Mouse (Mus musculus) heart, adult 11 months (tissue): ENCODE data around the gene Tmem178b.

Source experiments
- DNase-seq: peaks from one replicate; pipeline ENCODE4 v3.0.0; 2022

Gene Tmem178b

DNA sequence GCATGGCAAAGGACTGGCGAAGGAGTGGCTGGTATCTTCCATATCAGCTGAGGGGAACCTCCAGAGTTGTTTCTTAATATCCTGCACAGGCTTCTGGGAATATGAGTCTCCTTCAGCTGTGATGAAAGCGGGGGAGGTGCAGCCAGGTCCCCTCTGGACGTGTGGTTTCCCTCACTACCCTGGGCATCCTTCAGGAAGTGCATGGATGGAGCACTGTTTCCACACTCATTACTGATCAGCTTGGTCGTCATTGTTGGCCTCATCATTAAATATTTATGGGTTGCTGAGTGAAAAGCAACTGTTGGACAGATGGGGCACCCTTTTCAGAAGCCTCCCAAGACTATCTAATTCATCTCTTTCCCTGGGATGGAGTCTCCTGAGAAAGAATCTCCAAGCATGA lies 146.3 kb downstream of the Tmem178b start:
- DNase-seq: peak; percentile 33

GRCm38 (mm10) chr6:40023592-40024335 lies 150.7 kb downstream of the Tmem178b start:
- DNase-seq: peak; percentile 76

- DNase-seq: no peak
Observed at GRCm38 (mm10) chr6:40024336-40024934, 151.4 kb downstream of the Tmem178b start.

- DNase-seq: no peak
Observed at GRCm38 (mm10) chr6:40032901-40033300, 159.8 kb downstream of the Tmem178b start.

- DNase-seq: peak; percentile 57
Observed at GRCm38 (mm10) chr6:40033935-40034334, 160.9 kb downstream of the Tmem178b start.

DNA sequence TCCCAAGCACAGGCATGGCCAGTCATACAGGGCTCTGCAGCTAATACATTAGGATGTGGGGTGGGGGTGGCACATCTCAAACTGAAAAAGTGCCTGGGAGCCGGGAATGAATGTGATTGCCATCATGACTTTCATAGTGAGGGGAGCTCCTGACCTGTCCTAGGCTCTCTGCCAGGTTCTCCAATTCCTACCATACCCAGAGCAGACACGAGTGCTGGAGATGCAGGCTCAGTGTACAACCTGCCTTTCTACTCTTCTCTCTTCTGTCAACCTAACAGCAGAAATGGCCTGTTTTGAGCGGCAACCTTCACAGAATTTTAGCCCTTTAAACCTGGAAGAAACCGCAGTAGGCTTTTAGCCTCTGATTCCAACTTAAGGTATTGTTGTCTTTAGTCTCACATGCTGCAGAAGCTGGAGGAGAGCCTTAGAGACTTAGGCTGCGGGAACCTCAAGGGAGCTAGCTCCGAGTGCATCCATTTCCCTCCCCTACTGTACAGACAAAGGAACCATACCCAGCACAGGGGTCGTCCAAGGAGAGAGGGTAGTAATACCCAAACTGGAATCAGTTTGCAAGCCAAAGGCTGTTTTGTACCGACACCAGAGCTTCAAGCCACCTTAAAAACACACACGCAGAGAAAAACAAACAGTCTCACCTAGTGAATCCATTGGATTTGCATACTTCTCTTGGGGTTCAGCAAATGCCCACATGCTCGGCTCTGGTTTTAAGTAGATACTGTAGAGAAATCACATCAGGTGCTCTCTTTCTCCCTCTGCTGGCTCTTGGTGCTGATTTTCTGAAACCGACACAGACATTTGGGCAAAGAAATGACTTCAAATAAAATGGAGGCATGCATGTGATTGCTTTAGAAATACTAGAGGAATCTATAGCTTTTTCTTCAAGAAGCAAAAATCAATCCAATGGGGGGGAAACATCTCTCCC lies 176.2 kb downstream of the Tmem178b start:
- peak; percentile 59 for DNase-seq

GRCm38 (mm10) chr6:40049909-40050484 lies 176.9 kb downstream of the Tmem178b start:
- no peak for DNase-seq

DNA sequence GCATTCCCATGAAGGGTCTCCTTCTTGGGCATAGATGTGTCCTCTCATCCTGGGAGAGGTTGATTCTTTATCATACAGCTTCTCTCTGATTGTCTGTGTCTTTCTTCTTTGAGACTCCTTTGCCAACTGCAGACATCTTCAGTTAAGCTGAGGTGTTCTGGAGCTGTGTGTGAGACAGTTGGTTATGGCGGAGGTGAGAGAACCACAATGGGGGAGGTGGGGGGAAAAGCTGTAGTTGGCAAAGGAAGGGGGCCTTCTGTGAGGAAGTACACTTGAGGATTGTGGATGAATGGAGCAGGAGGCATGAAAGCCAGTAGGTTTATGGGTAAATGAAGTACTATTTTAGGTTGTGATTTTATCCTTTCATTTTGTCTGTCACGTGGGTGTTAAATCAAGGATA lies 178.6 kb downstream of the Tmem178b start:
- peak; percentile 48 for DNase-seq

DNA sequence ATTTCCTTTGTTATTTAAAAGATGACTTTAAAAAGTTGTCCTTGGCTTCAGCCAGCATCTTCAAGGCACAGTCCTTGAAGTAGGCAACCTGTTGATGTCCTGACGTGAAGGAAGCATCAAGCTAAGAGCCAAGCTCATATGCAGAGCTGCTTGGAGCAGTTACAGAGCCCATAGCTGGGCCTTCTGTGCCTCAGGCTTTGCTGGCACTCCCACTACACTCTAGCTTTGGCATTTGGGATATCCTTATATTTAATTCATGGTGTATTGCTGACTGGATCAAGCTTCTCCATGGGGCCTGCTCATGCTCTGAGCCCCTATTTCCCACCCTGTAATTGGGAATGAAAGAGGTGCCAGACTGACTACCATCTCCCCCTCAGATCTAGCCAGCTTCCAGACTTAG lies 179.5 kb downstream of the Tmem178b start:
- DNase-seq: peak; percentile 45

DNA sequence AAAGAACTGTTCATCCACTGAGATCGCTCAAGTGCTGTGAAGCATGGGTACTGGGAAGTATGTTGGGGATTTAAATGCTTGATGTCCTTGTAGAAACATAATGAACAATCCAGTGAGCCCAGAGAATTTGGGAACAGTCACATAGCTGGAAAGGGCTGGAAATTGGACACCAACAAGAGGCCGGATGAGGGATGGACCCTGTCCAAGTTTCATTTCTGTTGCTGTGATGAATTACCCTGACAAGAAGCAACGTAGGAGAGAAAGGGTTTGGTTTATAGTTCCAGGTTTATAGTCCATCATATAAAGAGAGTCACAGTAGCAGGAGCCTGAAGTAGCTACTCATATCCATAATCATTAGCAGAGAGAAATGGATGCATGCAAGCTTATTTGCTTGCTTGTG lies 186.4 kb downstream of the Tmem178b start:
- DNase-seq: peak; percentile 24

DNA sequence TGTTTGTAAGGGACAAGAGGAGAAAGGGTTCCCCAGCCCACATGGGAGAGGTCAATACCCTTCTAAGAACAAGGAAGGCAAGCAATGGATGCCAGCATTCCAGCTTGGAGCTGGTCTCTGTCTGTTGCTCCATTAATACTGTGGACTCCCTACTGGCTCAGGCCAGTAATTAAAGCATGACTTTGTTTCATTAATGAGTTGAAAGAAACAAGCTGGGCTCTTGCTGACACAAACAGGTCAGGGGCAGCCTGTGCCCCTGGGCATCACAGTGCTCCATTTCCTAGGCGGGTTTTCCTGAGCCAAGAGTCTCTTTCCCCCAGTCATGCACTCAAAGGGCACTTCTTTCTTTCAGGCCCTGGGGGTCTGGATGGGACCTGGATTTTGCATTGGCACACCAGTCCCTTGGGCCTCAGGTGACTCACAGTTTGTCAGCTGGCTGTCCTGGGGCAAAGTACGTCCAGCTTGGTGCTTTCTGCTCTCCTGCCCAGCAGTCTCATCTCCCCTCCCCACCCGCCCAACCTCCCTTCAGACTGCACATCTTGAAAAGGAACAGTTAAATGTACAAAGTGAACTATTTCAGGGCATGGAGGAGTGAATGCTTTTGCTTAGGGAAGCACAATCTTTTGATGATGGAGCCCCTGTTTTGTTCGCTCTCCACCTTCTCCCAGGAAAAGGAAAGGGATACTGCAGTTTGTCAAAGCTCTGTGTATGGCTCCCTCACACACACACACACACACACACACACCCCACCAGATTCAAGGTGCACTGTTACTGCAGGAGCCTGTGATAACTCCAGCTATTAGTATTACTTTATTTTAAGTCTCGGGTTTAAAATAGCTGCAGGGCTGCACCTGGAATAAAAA lies 188.5 kb downstream of the Tmem178b start:
- DNase-seq: peak; percentile 23

DNA sequence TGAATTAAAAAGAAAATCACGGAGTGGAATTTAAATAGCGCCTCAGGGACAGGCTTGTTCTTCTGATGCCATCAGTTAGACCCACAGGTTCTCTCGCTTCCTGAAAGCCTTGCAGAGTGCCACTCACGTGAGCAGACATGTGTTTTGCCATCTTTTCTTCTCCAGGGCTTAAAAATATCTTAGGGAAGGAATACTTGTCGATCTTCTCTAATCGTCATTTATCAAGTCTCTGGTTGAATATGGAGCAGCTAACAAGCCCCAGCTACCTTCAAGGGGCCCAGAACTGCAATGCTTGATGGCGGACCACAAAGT lies 189.1 kb downstream of the Tmem178b start:
- peak; percentile 17 for DNase-seq

GRCm38 (mm10) chr6:40063438-40063837 lies 190.4 kb downstream of the Tmem178b start:
- DNase-seq: no peak

GRCm38 (mm10) chr6:40063899-40064298 lies 190.8 kb downstream of the Tmem178b start:
- no peak for DNase-seq

DNA sequence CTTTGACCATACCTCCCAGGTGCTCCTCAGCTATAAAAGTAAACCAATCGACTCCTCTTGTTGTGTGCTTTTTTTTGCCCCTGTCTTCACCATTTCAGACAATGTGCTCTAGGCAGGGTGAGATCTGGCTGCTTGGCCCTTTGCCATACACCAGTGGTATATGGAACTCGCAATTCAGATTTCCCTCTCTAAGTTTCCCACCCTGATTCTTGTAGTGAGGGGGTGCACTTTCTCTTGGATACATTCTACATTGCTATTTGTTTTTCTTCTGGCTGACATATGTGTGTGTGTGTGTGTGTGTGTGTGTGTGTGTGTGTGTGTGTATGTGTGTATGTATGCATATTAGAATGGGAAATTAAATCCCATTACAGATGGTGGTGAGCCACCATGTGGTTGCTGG lies 191.3 kb downstream of the Tmem178b start:
- DNase-seq: no peak

DNA sequence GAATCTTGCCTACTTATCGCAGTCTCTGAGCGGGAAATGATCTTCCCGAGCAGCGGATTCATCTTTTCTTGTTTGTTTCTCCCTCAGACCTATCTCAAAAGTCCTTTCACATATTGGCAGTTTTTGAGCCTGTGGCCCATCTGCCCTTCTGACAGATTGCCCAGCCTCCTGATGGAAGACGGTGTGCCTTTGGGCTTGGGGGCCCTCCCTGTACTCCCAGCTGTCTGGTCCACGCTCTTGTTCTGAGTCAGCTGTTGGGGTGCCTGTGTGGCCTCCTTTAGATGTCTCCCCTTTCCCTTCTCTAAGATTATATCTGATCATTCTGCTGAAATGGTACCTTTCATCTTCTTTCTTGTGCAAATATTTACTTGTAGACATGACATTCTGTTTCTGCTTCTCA lies 195.4 kb downstream of the Tmem178b start:
- DNase-seq: no peak

GRCm38 (mm10) chr6:40071007-40071406 lies 197.9 kb downstream of the Tmem178b start:
- DNase-seq: no peak

DNA sequence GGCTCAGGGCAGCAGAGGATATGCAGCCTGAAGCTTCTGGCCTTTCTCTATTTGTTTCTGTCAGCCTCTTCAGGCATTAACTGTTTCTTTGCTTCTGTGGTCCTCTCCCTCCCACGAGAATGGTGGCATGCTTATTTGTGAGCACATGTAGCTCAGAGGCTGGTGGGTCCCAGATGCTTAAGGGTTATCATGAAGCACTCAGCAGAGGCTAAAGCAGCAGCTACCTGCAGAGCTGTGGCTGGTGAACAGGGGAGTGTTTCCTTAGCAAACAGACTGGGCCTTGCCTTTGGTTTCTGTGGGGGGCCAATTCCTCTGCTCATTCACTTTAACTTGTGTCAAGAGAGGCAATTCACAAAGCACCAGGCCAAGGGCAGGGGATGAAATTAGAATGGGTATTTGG lies 203.0 kb downstream of the Tmem178b start:
- no peak for DNase-seq

GRCm38 (mm10) chr6:40076670-40077313 lies 203.7 kb downstream of the Tmem178b start:
- no peak for DNase-seq

DNA sequence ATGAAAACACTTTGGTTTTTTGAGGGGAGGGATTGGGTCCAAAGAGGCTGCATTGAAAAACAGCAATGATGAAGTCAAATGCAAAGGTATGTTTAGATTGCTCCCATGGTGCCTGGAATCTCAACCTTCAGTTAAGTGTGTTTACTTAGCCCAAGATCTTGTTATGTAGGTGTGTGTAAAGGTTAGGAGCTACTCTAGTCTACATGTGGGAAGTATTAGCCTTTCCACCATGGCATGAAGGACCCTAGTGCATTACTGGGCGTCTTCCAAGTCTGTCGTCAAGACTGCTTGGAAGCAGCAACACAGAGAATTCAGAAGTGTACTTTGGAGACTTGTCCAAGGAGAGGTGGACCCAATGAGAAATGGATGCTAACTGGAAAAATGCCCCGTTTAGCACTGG lies 205.3 kb downstream of the Tmem178b start:
- DNase-seq: no peak

- no peak for DNase-seq
Observed at GRCm38 (mm10) chr6:40083726-40084125, 210.7 kb downstream of the Tmem178b start.

- DNase-seq: peak; percentile 23
Observed at GRCm38 (mm10) chr6:40091250-40091651, 218.2 kb downstream of the Tmem178b start.
